Mouse (Mus musculus) fat pad, adult 2 months (tissue): Measurements from ENCODE around the gene Oxnad1.

Experiments
- DNase-seq: peaks from one replicate; pipeline ENCODE4 v3.0.0-alpha.2; 2011; ENCODE audit warnings: low read depth, low spot score; ENCODE audit errors: extremely low read depth

Oxnad1 gene

GRCm38 (mm10) chr14:32084761-32085485 lies at the start of gene Oxnad1:
Oxnad1 (plus strand) TSS chr14:32085374.
- DNase-seq = peak; percentile 30

GRCm38 (mm10) chr14:32036482-32036881 lies 48.7 kb upstream of the Oxnad1 start:
- no peak for DNase-seq

- no peak for DNase-seq
Measured at GRCm38 (mm10) chr14:32037661-32038252, 47.4 kb upstream of the Oxnad1 start.

- DNase-seq = no peak
Measured at GRCm38 (mm10) chr14:32042108-32042507, 43.1 kb upstream of the Oxnad1 start.

GRCm38 (mm10) chr14:32046357-32046756 lies 38.8 kb upstream of the Oxnad1 start:
- no peak for DNase-seq

GRCm38 (mm10) chr14:32050171-32050570 lies 35.0 kb upstream of the Oxnad1 start:
- no peak for DNase-seq

- DNase-seq = no peak
Measured at GRCm38 (mm10) chr14:32053895-32054294, 31.3 kb upstream of the Oxnad1 start.

- no peak for DNase-seq
Measured at GRCm38 (mm10) chr14:32054788-32055187, 30.4 kb upstream of the Oxnad1 start.

- no peak for DNase-seq
Measured at GRCm38 (mm10) chr14:32055781-32056180, 29.4 kb upstream of the Oxnad1 start.

- DNase-seq = no peak
Measured at GRCm38 (mm10) chr14:32056675-32057074, 28.5 kb upstream of the Oxnad1 start.

GRCm38 (mm10) chr14:32057664-32058063 lies 27.5 kb upstream of the Oxnad1 start:
- DNase-seq = no peak

GRCm38 (mm10) chr14:32061398-32061797 lies 23.8 kb upstream of the Oxnad1 start:
- no peak for DNase-seq

- DNase-seq = no peak
Measured at GRCm38 (mm10) chr14:32072807-32073206, 12.4 kb upstream of the Oxnad1 start.

GRCm38 (mm10) chr14:32073211-32073685 lies 11.9 kb upstream of the Oxnad1 start:
- no peak for DNase-seq

- DNase-seq = no peak
Measured at GRCm38 (mm10) chr14:32073901-32074300, 11.3 kb upstream of the Oxnad1 start.

- no peak for DNase-seq
Measured at GRCm38 (mm10) chr14:32076896-32077575, 8.1 kb upstream of the Oxnad1 start.

GRCm38 (mm10) chr14:32081026-32081425 lies 4.1 kb upstream of the Oxnad1 start:
- no peak for DNase-seq

GRCm38 (mm10) chr14:32082891-32083290 lies 2.3 kb upstream of the Oxnad1 start:
- DNase-seq = no peak

GRCm38 (mm10) chr14:32083466-32083865 lies 1.7 kb upstream of the Oxnad1 start:
- no peak for DNase-seq

GRCm38 (mm10) chr14:32085486-32086201 lies 470 bp downstream of the Oxnad1 start, which contains the start of gene Dph3:
Dph3 (minus strand) TSS chr14:32085729.
- DNase-seq = peak; percentile 68

- no peak for DNase-seq
Measured at GRCm38 (mm10) chr14:32086226-32086625, 1.1 kb downstream of the Oxnad1 start.
